In the genomic region with DNA sequence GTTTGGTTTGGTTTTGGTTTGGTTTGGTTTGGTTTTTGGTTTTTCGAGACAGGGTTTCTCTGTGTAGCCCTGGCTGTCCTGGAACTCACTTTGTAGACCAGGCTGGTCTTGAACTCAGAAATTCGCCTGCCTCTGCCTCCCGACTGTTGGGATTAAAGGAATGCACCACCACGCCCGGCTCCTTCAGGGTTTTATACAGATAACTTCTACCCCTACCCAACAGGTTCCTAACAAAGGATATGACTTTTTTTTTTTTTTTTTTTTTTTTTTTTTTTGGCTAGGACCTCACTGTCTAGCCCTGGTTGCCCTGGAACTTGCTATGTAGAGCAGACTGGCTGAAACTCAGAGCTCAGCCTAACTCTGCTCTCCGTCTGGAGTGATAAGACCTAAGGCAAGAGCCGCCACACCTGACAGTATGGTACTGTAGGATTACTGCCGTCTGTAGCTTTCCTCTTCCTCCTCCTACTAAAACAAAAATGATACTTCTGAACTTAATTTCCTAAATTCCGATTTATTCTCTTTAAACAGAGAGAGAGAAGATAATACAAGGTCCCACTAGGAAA, we compare ENCODE assay signal across 22 mouse cellular contexts. TPM values are rescaled to one million over a fixed set of nuclear protein-coding genes. Genes with fewer than 3 reads are reported as not detected.
DNase-seq lines count a peak whose midpoint lies in the region; ATAC-seq and TF ChIP-seq lines count a peak whose summit lies in the region.
"Had no signal": no experiment of that assay in that cellular context is flagged by ENCODE, and none has a peak within 500 bp of the region (broad histone marks: within the 10 kb centered on the region; RNA-seq: fewer than 3 reads in every experiment).

No protein-coding gene starts in this region.

- DNase-seq in heart, adult 2 months = no peak
- DNase-seq in heart, adult 18-20 months = no peak
- DNase-seq in midbrain, embryonic 11.5 days (ENCODE audit: low spot score, missing footprints) = peak; percentile 37
- DNase-seq in midbrain, embryonic 14.5 days = no peak
- no peak for DNase-seq in liver, embryonic 14.5 days (ENCODE audit: low read depth in 3 of 3, low spot score in 3 of 3)
- no peak for DNase-seq in thymus, postnatal 10 days (ENCODE audit: low spot score in 2 of 2)
- no peak for DNase-seq in spleen, adult 12 weeks (ENCODE audit: low spot score)
- DNase-seq in frontal cortex, postnatal 25 days (ENCODE audit: low spot score in 2 of 2) = no peak
- DNase-seq: adrenal gland, postnatal 25 days; cerebellum, adult 18-20 months; cerebellum, postnatal 25 days; embryo, embryonic 11 days; forebrain, postnatal 0 days; kidney, postnatal 36 days; lung, embryonic 14.5 days; spleen, adult 18-20 months had no signal

- peak overlapping the region; percentile 55 for H3K4me3 ChIP-seq in heart, adult 2 months
- H3K4me3 ChIP-seq in midbrain, embryonic 11.5 days (ENCODE audit: low read depth, low read length) = no peak overlapping the region
- H3K4me3 ChIP-seq in midbrain, embryonic 14.5 days (replicated peaks; ENCODE audit: low read depth, low read length) = no peak overlapping the region
- no peak overlapping the region for H3K4me3 ChIP-seq in liver, embryonic 14.5 days (ENCODE audit: insufficient read depth in 1 of 2, low read depth in 2 of 2, low read length in 2 of 2)
- H3K4me3 ChIP-seq: forebrain, embryonic 10.5 days; hindbrain, embryonic 15.5 days; midbrain, embryonic 13.5 days; neural tube, embryonic 13.5 days had no signal

- no peaks in the 10 kb centered on the region for H3K27me3 ChIP-seq in heart, adult 2 months (ENCODE audit: control insufficient read depth, insufficient read depth, low read length)
- no peaks in the 10 kb centered on the region for H3K27me3 ChIP-seq in midbrain, embryonic 11.5 days (ENCODE audit: control insufficient read depth, insufficient read depth, low read length)
- no peaks in the 10 kb centered on the region for H3K27me3 ChIP-seq in midbrain, embryonic 14.5 days (ENCODE audit: control insufficient read depth, insufficient read depth, low read length)
- H3K27me3 ChIP-seq in liver, embryonic 14.5 days (ENCODE audit: control insufficient read depth, insufficient read depth, low read length) = no peaks in the 10 kb centered on the region
- H3K27me3 ChIP-seq: hindbrain, embryonic 15.5 days; midbrain, embryonic 13.5 days; neural tube, embryonic 13.5 days had no signal

- H3K27ac ChIP-seq in heart, adult 2 months = peak overlapping the region; percentile 76
- H3K27ac ChIP-seq in midbrain, embryonic 11.5 days (ENCODE audit: low read depth, low read length) = no peak overlapping the region
- no peak overlapping the region for H3K27ac ChIP-seq in midbrain, embryonic 14.5 days (replicated peaks; ENCODE audit: low read depth, low read length)
- H3K27ac ChIP-seq in liver, embryonic 14.5 days = no peak overlapping the region
- H3K27ac ChIP-seq: forebrain, embryonic 10.5 days; hindbrain, embryonic 15.5 days; macrophage; midbrain, embryonic 13.5 days; neural tube, embryonic 13.5 days had no signal

- no peaks in the 10 kb centered on the region for H3K9me3 ChIP-seq in midbrain, embryonic 11.5 days (ENCODE audit: control insufficient read depth, low read length)
- no peaks in the 10 kb centered on the region for H3K9me3 ChIP-seq in midbrain, embryonic 14.5 days (ENCODE audit: control insufficient read depth, low read length)
- H3K9me3 ChIP-seq in liver, embryonic 14.5 days (ENCODE audit: control insufficient read depth, low read length) = no peaks in the 10 kb centered on the region
- H3K9me3 ChIP-seq: forebrain, embryonic 10.5 days; hindbrain, embryonic 15.5 days; midbrain, embryonic 13.5 days; neural tube, embryonic 13.5 days had no signal

- H3K4me1 ChIP-seq in heart, adult 2 months (ENCODE audit: control insufficient read depth, insufficient read depth, low read length) = peaks cover 3% of the 10 kb centered on the region
- H3K4me1 ChIP-seq in midbrain, embryonic 11.5 days (ENCODE audit: control insufficient read depth, insufficient read depth, low read length) = no peaks in the 10 kb centered on the region
- H3K4me1 ChIP-seq in midbrain, embryonic 14.5 days (ENCODE audit: control insufficient read depth, insufficient read depth, low read length) = no peaks in the 10 kb centered on the region
- H3K4me1 ChIP-seq in liver, embryonic 14.5 days (replicated peaks; ENCODE audit: control insufficient read depth in 2 of 2, insufficient read depth in 2 of 2, low read length in 1 of 2) = 0 out of 4 replicates have a peak, but pooled peaks cover 0 to 2% of the 10 kb centered on the region in 2 experiments
- H3K4me1 ChIP-seq: forebrain, embryonic 10.5 days; hindbrain, embryonic 15.5 days; midbrain, embryonic 13.5 days had no signal

- ATAC-seq in midbrain, embryonic 11.5 days (ENCODE audit: low FRiP score) = no peak
- ATAC-seq in midbrain, embryonic 14.5 days (ENCODE audit: low FRiP score, low TSS enrichment) = no peak
- ATAC-seq in liver, embryonic 14.5 days (ENCODE audit: insufficient read depth) = peak; percentile 65; the same call in 1 of the 2 replicates
- ATAC-seq: intestine, embryonic 16.5 days had no signal

- peak overlapping the region; percentile 72 for H3K9ac ChIP-seq in heart, adult 2 months (ENCODE audit: low read depth, low read length)
- no peak overlapping the region for H3K9ac ChIP-seq in midbrain, embryonic 11.5 days (ENCODE audit: low read length)
- H3K9ac ChIP-seq in midbrain, embryonic 14.5 days (replicated peaks; ENCODE audit: low read length) = no peak overlapping the region
- no peak overlapping the region for H3K9ac ChIP-seq in liver, embryonic 14.5 days (replicated peaks)
- H3K9ac ChIP-seq: forebrain, postnatal 0 days; hindbrain, embryonic 15.5 days; lung, embryonic 14.5 days; midbrain, embryonic 13.5 days; neural tube, embryonic 13.5 days had no signal

- peak; percentile 59 for TF ChIP-seq POLR2A in heart, adult 2 months (IDR thresholded peaks at IDR 0.05; ENCODE audit: insufficient read depth, low read depth, low read length)

- 0 out of 2 replicates have a peak, but pooled peaks have one; percentile 18 for TF ChIP-seq EP300 in heart, adult 2 months (IDR thresholded peaks at IDR 0.05; ENCODE audit: insufficient read depth, low read depth, low read length)
- TF ChIP-seq EP300 in liver, embryonic 14.5 days (IDR thresholded peaks at IDR 0.05; ENCODE audit: low read depth) = no peak

- H3K36me3 ChIP-seq in heart, adult 2 months (ENCODE audit: control insufficient read depth, insufficient read depth, low read length) = peaks cover 41% of the 10 kb centered on the region
- no peaks in the 10 kb centered on the region for H3K36me3 ChIP-seq in midbrain, embryonic 11.5 days (ENCODE audit: control insufficient read depth, insufficient read depth, low read length)
- no peaks in the 10 kb centered on the region for H3K36me3 ChIP-seq in midbrain, embryonic 14.5 days (ENCODE audit: control insufficient read depth, insufficient read depth, low read length)
- no peaks in the 10 kb centered on the region for H3K36me3 ChIP-seq in liver, embryonic 14.5 days (replicated peaks; ENCODE audit: control insufficient read depth, insufficient read depth, low read depth)
- H3K36me3 ChIP-seq: forebrain, embryonic 10.5 days; hindbrain, embryonic 15.5 days; midbrain, embryonic 13.5 days; neural tube, embryonic 13.5 days had no signal

- H3K79me2 ChIP-seq in heart, adult 2 months (replicated peaks; ENCODE audit: control insufficient read depth, insufficient read depth, low read length) = peaks cover 2% of the 10 kb centered on the region; the same call in 1 of the 2 replicates

- 50% methylated on average over 9 of the region's 9 CpGs for WGBS in heart, adult 2 months
- 89% methylated on average over 9 of the region's 9 CpGs for WGBS in midbrain, embryonic 11.5 days
- 94% methylated on average over 9 of the region's 9 CpGs for WGBS in midbrain, embryonic 14.5 days
- 53% methylated on average over 9 of the region's 9 CpGs for WGBS in liver, embryonic 14.5 days (ENCODE audit: insufficient replicate concordance)

- no peak overlapping the region for H3K4me2 ChIP-seq in midbrain, embryonic 11.5 days
- H3K4me2 ChIP-seq in midbrain, embryonic 14.5 days (ENCODE audit: low read length) = no peak overlapping the region
- no peak overlapping the region for H3K4me2 ChIP-seq in liver, embryonic 14.5 days (ENCODE audit: low read depth)
- H3K4me2 ChIP-seq: hindbrain, embryonic 15.5 days; lung, embryonic 14.5 days; midbrain, embryonic 13.5 days; neural tube, embryonic 13.5 days had no signal

- intact Hi-C loops in heart, adult 2 months (cut with DNase I) = loop anchor here (10.0 kb wide), 1 partner anchor 263 kb away; no protein-coding TSS in a partner anchor

- TF ChIP-seq CTCF in heart, adult 2 months (IDR thresholded peaks at IDR 0.05) = no peak
- no peak for TF ChIP-seq CTCF in liver, embryonic 14.5 days (IDR thresholded peaks at IDR 0.05; ENCODE audit: low read depth)

RNA-seq across cellular contexts. Expression of a gene that starts 4.8 kb away (rescaled TPM):
- 1,000 to 10,000 TPM; 5,608 to 7,152 TPM for total RNA-seq in heart, adult 2 months (2021)
- 9,883 and 19,352 TPM in 2 replicates for polyA plus RNA-seq in heart, adult 2 months (2012; rRNA removed)
- 1,000 to 10,000 TPM; 6,493 to 6,642 TPM for total RNA-seq in heart, adult 18-20 months (2021)
- 1.1 and 1.4 TPM in 2 replicates for polyA plus RNA-seq in midbrain, embryonic 11.5 days (2014; fragmentation: Nextera tagmentation; extraction: Ambion mirVana)
- polyA plus RNA-seq in midbrain, embryonic 14.5 days (2014; fragmentation: Nextera tagmentation; extraction: Ambion mirVana) = 1.1 and 1.2 TPM in 2 replicates
- 0.08 TPM in 1 of 2 replicates, not detected in the other for polyA plus RNA-seq in liver, embryonic 14.5 days (2012; rRNA removed)
- 0.14 and 0.25 TPM in 2 replicates for polyA plus RNA-seq in liver, embryonic 14.5 days (2014; fragmentation: Nextera tagmentation; extraction: Ambion mirVana)
- polyA plus RNA-seq: macrophage had no signal

RNA-seq across cellular contexts. Expression of a gene that starts 37.5 kb away (rescaled TPM):
- 10 to 100 TPM; 16.2 to 16.5 TPM for total RNA-seq in heart, adult 2 months (2021)
- 4.3 and 8.3 TPM in 2 replicates for polyA plus RNA-seq in heart, adult 2 months (2012; rRNA removed)
- 10 to 100 TPM; 13.5 TPM for total RNA-seq in heart, adult 18-20 months (2021)
- 3.8 and 4.4 TPM in 2 replicates for polyA plus RNA-seq in midbrain, embryonic 11.5 days (2014; fragmentation: Nextera tagmentation; extraction: Ambion mirVana)
- 8.0 and 8.3 TPM in 2 replicates for polyA plus RNA-seq in midbrain, embryonic 14.5 days (2014; fragmentation: Nextera tagmentation; extraction: Ambion mirVana)
- 1.2 TPM in 2 replicates for polyA plus RNA-seq in liver, embryonic 14.5 days (2012; rRNA removed)
- 1.8 and 1.9 TPM in 2 replicates for polyA plus RNA-seq in liver, embryonic 14.5 days (2014; fragmentation: Nextera tagmentation; extraction: Ambion mirVana)

Comparison
In these comparisons a context has a peak if more than half of its experiments do, and no peak if none do; other contexts are left out.
1. RNA of a gene that starts 4.8 kb away (polyA plus RNA-seq): 9,883 to 19,352 TPM in heart, adult 2 months; 1.1 to 1.2 TPM in midbrain, embryonic 14.5 days, 1.1 to 1.4 TPM in midbrain, embryonic 11.5 days and 0.08 to 0.25 TPM in liver, embryonic 14.5 days; every median in the first group is over 1,000 times any median in the second.